Mouse (Mus musculus): Measurements from ENCODE around the gene Sostdc1. TPM values are rescaled to one million over a fixed set of nuclear protein-coding genes. Genes with fewer than 3 reads are reported as not detected.

Sostdc1 gene
- total RNA-seq, 4 experiments from 2014 or later: 0.14 to 0.44 (median 0.30) TPM

Other genes starting within 250 kb of the Sostdc1 start
- gene Ankmy2, start 157.0 kb upstream of the Sostdc1 start, total RNA-seq (2022): 10 to 100 TPM; 11.7 to 17.0 (median 14.3) TPM
- gene Bzw2, start 156.1 kb upstream of the Sostdc1 start, total RNA-seq (2022): 100 to 1,000 TPM; 179 to 216 (median 198) TPM
- not detected for gene Lrrc72, start 60.7 kb upstream of the Sostdc1 start, total RNA-seq (2022)
- gene Ispd, start 67.3 kb downstream of the Sostdc1 start, total RNA-seq (2022): 1 to 10 TPM; 4.0 to 5.7 (median 4.9) TPM
- 1 to 10 TPM in 2 of 4 experiments, under 1 TPM in 2; 0.60 to 2.7 (median 1.3) TPM for gene D630036H23Rik, start 68.0 kb downstream of the Sostdc1 start, total RNA-seq (2022)

All from heart, adult 8-10 months (tissue).